Comparison of ENCODE assay signal across 8 mouse cellular contexts in genomic region chr1:74390287-74390906, GRCm38 (mm10). TPM values are rescaled to one million over a fixed set of nuclear protein-coding genes. Genes with fewer than 3 reads are reported as not detected.
A peak's percentile ranks its signal among the peaks of the same experiment; 100 is the strongest.
DNase-seq lines count a peak whose midpoint lies in the region; ATAC-seq lines count a peak whose summit lies in the region.

No protein-coding gene starts in this region.

- H3K27ac ChIP-seq in embryonic facial prominence, embryonic 11.5 days (replicated peaks; ENCODE audit: low read depth, low read length) = peak overlapping the region; percentile 47; the same call in 1 of the 2 replicates
- peak overlapping the region; percentile 93 to 100 for H3K27ac ChIP-seq in heart, embryonic 14.5 days (replicated peaks in 1 of 2; ENCODE audit: control insufficient read depth in 1 of 2, insufficient read depth in 1 of 2, low read depth in 2 of 2, low read length in 2 of 2)

- H3K9me3 ChIP-seq in embryonic facial prominence, embryonic 11.5 days (replicated peaks; ENCODE audit: control insufficient read depth, low read length) = no peaks in the 10 kb centered on the region
- no peaks in the 10 kb centered on the region for H3K9me3 ChIP-seq in heart, embryonic 14.5 days (ENCODE audit: control insufficient read depth, low read length)

- H3K4me3 ChIP-seq in embryonic facial prominence, embryonic 11.5 days (ENCODE audit: low read depth, low read length) = peak overlapping the region; percentile 18; the same call in 1 of the 2 replicates
- H3K4me3 ChIP-seq in heart, embryonic 14.5 days (ENCODE audit: control insufficient read depth in 1 of 2, insufficient read depth in 1 of 2, low read depth in 1 of 2, low read length in 2 of 2) = peak overlapping the region; percentile 42 to 95

- peak overlapping the region; percentile 47 for H3K9ac ChIP-seq in embryonic facial prominence, embryonic 11.5 days (replicated peaks; ENCODE audit: low read length)
- peak overlapping the region; percentile 100 for H3K9ac ChIP-seq in heart, embryonic 14.5 days (ENCODE audit: low read length)

- no peak for ATAC-seq in embryonic facial prominence, embryonic 11.5 days (replicated peaks; ENCODE audit: insufficient number of reproducible peaks, low FRiP score, low TSS enrichment, low read depth)
- ATAC-seq in heart, embryonic 14.5 days (ENCODE audit: insufficient number of reproducible peaks, insufficient read depth, low FRiP score, low read depth) = no peak
- peak; percentile 20 for ATAC-seq in megakaryocyte progenitor cell, adult 5-6 weeks (replicated peaks; ENCODE audit: poor library complexity)

- peak overlapping the region; percentile 52 for H3K4me2 ChIP-seq in embryonic facial prominence, embryonic 11.5 days (ENCODE audit: low read depth, low read length)
- H3K4me2 ChIP-seq in heart, embryonic 14.5 days (ENCODE audit: low read length) = peak overlapping the region; percentile 99

- peaks cover 3% of the 10 kb centered on the region; the same call in 1 of the 2 replicates for H3K4me1 ChIP-seq in embryonic facial prominence, embryonic 11.5 days (ENCODE audit: control insufficient read depth, insufficient read depth, low read length)
- H3K4me1 ChIP-seq in heart, embryonic 14.5 days (ENCODE audit: control insufficient read depth in 2 of 2, insufficient read depth in 2 of 2, low read length in 2 of 2) = peaks cover 18 to 35% of the 10 kb centered on the region in 2 experiments

- 6% methylated on average over 21 of the region's 21 CpGs for WGBS in embryonic facial prominence, embryonic 11.5 days
- 4% methylated on average over 21 of the region's 21 CpGs for WGBS in heart, embryonic 14.5 days

- peaks cover 2% of the 10 kb centered on the region; the same call in 1 of the 2 replicates for H3K27me3 ChIP-seq in embryonic facial prominence, embryonic 11.5 days (ENCODE audit: control insufficient read depth, insufficient read depth, low read length)
- H3K27me3 ChIP-seq in heart, embryonic 14.5 days (ENCODE audit: control insufficient read depth, insufficient read depth, low read length) = no peaks in the 10 kb centered on the region

- peak; percentile 85 for DNase-seq in CD4-positive helper T cell, adult 2 months (ENCODE audit: low read depth, low spot score)
- DNase-seq in adipocyte (ENCODE audit: low spot score) = peak; percentile 79
- peak; percentile 70 for DNase-seq in embryonic facial prominence, embryonic 11.5 days (ENCODE audit: low spot score)
- peak; percentile 73 to 76 for DNase-seq in kidney, postnatal 25 days
- peak; percentile 70 to 82 for DNase-seq in spleen, postnatal 36 days (ENCODE audit: low spot score in 2 of 2)
- no peak for DNase-seq in right cerebral cortex, postnatal 10 days (ENCODE audit: low spot score in 2 of 2)

- H3K36me3 ChIP-seq in embryonic facial prominence, embryonic 11.5 days (replicated peaks; ENCODE audit: control insufficient read depth, insufficient read depth, low read depth, low read length) = peaks cover 8% of the 10 kb centered on the region
- peaks cover 25% of the 10 kb centered on the region for H3K36me3 ChIP-seq in heart, embryonic 14.5 days (ENCODE audit: control insufficient read depth, insufficient read depth, low read length)

RNA-seq across cellular contexts. Expression of gene Ctdsp1, which starts 0.9 kb away (rescaled TPM):
- polyA plus RNA-seq in embryonic facial prominence, embryonic 11.5 days (2014; fragmentation: Nextera tagmentation; extraction: Ambion mirVana) = 60.0 and 66.2 TPM in 2 replicates
- 67.3 and 67.8 TPM in 2 replicates for polyA plus RNA-seq in heart, embryonic 14.5 days (2014; fragmentation: Nextera tagmentation; extraction: Ambion mirVana)
- total RNA-seq in megakaryocyte progenitor cell, adult 5-6 weeks (2015) = 79.1 and 89.1 TPM in 2 replicates
- total RNA-seq in megakaryocyte progenitor cell, adult 5-6 weeks (2017) = 33.0 and 33.2 TPM in 2 replicates

RNA-seq across cellular contexts. Expression of gene Slc11a1, which starts 15.4 kb away (rescaled TPM):
- polyA plus RNA-seq in embryonic facial prominence, embryonic 11.5 days (2014; fragmentation: Nextera tagmentation; extraction: Ambion mirVana) = 2.4 and 4.9 TPM in 2 replicates
- 4.4 and 4.9 TPM in 2 replicates for polyA plus RNA-seq in heart, embryonic 14.5 days (2014; fragmentation: Nextera tagmentation; extraction: Ambion mirVana)
- 2.1 and 3.8 TPM in 2 replicates for total RNA-seq in megakaryocyte progenitor cell, adult 5-6 weeks (2015)
- 0.95 and 1.7 TPM in 2 replicates for total RNA-seq in megakaryocyte progenitor cell, adult 5-6 weeks (2017)

RNA-seq across cellular contexts. Expression of gene Vil1, which starts 18.8 kb away (rescaled TPM):
- polyA plus RNA-seq in embryonic facial prominence, embryonic 11.5 days (2014; fragmentation: Nextera tagmentation; extraction: Ambion mirVana) = 0.07 and 0.11 TPM in 2 replicates
- 0.27 and 0.38 TPM in 2 replicates for polyA plus RNA-seq in heart, embryonic 14.5 days (2014; fragmentation: Nextera tagmentation; extraction: Ambion mirVana)
- total RNA-seq in megakaryocyte progenitor cell, adult 5-6 weeks (2015) = not detected in 2 replicates
- total RNA-seq in megakaryocyte progenitor cell, adult 5-6 weeks (2017) = not detected in 2 replicates

RNA-seq across cellular contexts. Expression of gene Catip, which starts 28.5 kb away (rescaled TPM):
- polyA plus RNA-seq in embryonic facial prominence, embryonic 11.5 days (2014; fragmentation: Nextera tagmentation; extraction: Ambion mirVana) = 0.22 and 0.36 TPM in 2 replicates
- 0.34 and 0.55 TPM in 2 replicates for polyA plus RNA-seq in heart, embryonic 14.5 days (2014; fragmentation: Nextera tagmentation; extraction: Ambion mirVana)
- total RNA-seq in megakaryocyte progenitor cell, adult 5-6 weeks (2015) = 0.37 TPM in 1 of 2 replicates, not detected in the other
- not detected in 2 replicates for total RNA-seq in megakaryocyte progenitor cell, adult 5-6 weeks (2017)

Comparison
In these comparisons a context has a peak if more than half of its experiments do, and no peak if none do; other contexts are left out.
1. DNase-seq: peak in CD4-positive helper T cell, adult 2 months (single experiment), adipocyte (single experiment), embryonic facial prominence, embryonic 11.5 days (single experiment), kidney, postnatal 25 days (2 of 2) and spleen, postnatal 36 days (2 of 2); none in right cerebral cortex, postnatal 10 days (0 of 2).